Mouse (Mus musculus): ENCODE measurements around the gene Dync1i2. TPM values are rescaled to one million over a fixed set of nuclear protein-coding genes. Genes with fewer than 3 reads are reported as not detected.

Gene Dync1i2
- total and polyA plus RNA-seq, 3 experiments: 19.9 to 58.7 (median 56.2) TPM

DNA sequence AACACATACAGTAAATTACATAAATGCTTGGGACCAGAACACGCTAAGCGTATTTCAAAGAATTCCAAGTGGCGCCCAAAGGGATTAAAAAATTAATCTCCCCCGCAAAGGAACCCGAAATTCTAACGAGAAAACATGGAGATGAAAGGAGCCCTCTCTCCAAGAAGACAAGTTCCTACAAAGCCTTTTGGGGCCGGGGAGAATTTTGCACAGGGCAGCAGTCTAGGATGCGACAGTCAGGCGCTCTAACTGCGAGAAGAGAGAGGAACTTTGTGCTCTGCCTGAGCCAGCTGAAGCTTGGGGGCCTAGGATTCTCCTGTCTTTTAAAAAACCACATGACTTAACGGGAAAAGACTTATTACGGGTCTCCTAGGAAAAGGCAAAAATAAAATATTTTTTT, 84.3 kb downstream of the Dync1i2 start:
- no peak overlapping the region for H3K27ac ChIP-seq
- intact Hi-C loops (cut with DNase I): no loop called here
- no peak overlapping the region for H3K9ac ChIP-seq (ENCODE audit: low read depth, low read length)
- H3K4me1 ChIP-seq (ENCODE audit: control insufficient read depth, insufficient read depth, low read length): no peaks in the 10 kb centered on the region
- H3K4me3 ChIP-seq: no peak overlapping the region
- no peaks in the 10 kb centered on the region for H3K79me2 ChIP-seq (replicated peaks; ENCODE audit: control insufficient read depth, insufficient read depth, low read length)
- no peaks in the 10 kb centered on the region for H3K27me3 ChIP-seq (ENCODE audit: control insufficient read depth, insufficient read depth, low read length)
- 91% methylated on average over 12 of the region's 12 CpGs for WGBS
- TF ChIP-seq EP300 (IDR thresholded peaks at IDR 0.05; ENCODE audit: insufficient read depth, low read depth, low read length) (no peak), POLR2A (IDR thresholded peaks at IDR 0.05; ENCODE audit: insufficient read depth, low read depth, low read length) (no peak), CTCF (IDR thresholded peaks at IDR 0.05) (no peak)
- no peaks in the 10 kb centered on the region for H3K36me3 ChIP-seq (ENCODE audit: control insufficient read depth, insufficient read depth, low read length)
- no peak for DNase-seq

DNA sequence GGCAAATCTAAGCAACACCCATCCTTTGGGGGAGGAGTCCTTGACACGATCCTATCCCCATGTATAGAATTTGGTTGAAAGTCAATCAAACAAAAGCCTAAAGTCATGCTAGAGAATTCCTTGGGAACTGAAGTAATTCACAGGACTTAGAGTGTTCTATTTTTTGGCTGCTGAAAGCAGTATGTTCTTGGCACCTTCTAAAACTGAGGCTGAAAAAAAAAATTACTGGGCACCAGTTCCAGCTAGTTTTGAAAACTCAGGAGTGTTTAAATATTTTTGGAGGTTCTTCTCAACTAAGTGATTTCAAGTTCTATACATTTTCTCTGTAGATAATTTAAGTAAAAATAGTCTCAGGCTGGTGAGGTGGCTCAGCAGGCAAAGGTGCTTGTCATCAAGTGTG, 86.0 kb downstream of the Dync1i2 start:
- 59% methylated on average over 1 of the region's 1 CpGs for WGBS
- no peak for DNase-seq
- TF ChIP-seq CTCF (IDR thresholded peaks at IDR 0.05): no peak
- no peak for TF ChIP-seq EP300 (IDR thresholded peaks at IDR 0.05; ENCODE audit: insufficient read depth, low read depth, low read length)
- TF ChIP-seq POLR2A (IDR thresholded peaks at IDR 0.05; ENCODE audit: insufficient read depth, low read depth, low read length): no peak
- intact Hi-C loops (cut with DNase I): no loop called here
- Histone ChIP-seq H3K9ac (ENCODE audit: low read depth, low read length) (no peak overlapping the region), H3K36me3 (ENCODE audit: control insufficient read depth, insufficient read depth, low read length) (no peaks in the 10 kb centered on the region), H3K27ac (no peak overlapping the region), H3K27me3 (ENCODE audit: control insufficient read depth, insufficient read depth, low read length) (no peaks in the 10 kb centered on the region), H3K4me3 (no peak overlapping the region), H3K79me2 (replicated peaks; ENCODE audit: control insufficient read depth, insufficient read depth, low read length) (no peaks in the 10 kb centered on the region), H3K4me1 (ENCODE audit: control insufficient read depth, insufficient read depth, low read length) (no peaks in the 10 kb centered on the region)

DNA sequence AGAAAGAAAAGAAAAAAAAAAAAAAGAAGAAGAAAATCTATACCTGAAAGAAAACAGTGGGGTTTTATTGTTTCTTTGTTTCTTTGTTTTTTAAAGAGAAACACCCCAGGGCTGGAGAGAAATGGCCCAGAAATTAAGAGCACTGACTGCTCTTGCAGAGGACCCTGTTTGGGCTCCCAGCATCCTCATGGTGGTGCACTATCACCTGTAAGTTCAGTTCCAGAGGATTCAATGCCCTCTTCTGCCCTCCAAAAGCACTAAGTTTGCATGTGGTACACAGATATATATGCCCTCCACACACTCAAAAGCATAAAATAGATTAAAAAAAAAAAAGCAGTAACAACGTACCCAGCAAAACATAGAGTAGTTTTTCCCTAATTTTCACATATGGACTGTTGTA, 87.2 kb downstream of the Dync1i2 start:
- no peaks in the 10 kb centered on the region for H3K36me3 ChIP-seq (ENCODE audit: control insufficient read depth, insufficient read depth, low read length)
- no peaks in the 10 kb centered on the region for H3K79me2 ChIP-seq (replicated peaks; ENCODE audit: control insufficient read depth, insufficient read depth, low read length)
- no peaks in the 10 kb centered on the region for H3K4me1 ChIP-seq (ENCODE audit: control insufficient read depth, insufficient read depth, low read length)
- H3K27me3 ChIP-seq (ENCODE audit: control insufficient read depth, insufficient read depth, low read length): no peaks in the 10 kb centered on the region
- intact Hi-C loops (cut with DNase I): no loop called here
- H3K4me3 ChIP-seq: no peak overlapping the region
- H3K9ac ChIP-seq (ENCODE audit: low read depth, low read length): no peak overlapping the region
- no peak for DNase-seq
- TF ChIP-seq EP300 (IDR thresholded peaks at IDR 0.05; ENCODE audit: insufficient read depth, low read depth, low read length) (no peak), CTCF (IDR thresholded peaks at IDR 0.05) (peak; percentile 45)
- no peak overlapping the region for H3K27ac ChIP-seq
- WGBS: 96% methylated on average over 1 of the region's 1 CpGs

- 85% methylated on average over 3 of the region's 3 CpGs for WGBS
- Histone ChIP-seq H3K79me2 (replicated peaks; ENCODE audit: control insufficient read depth, insufficient read depth, low read length) (no peaks in the 10 kb centered on the region), H3K9ac (ENCODE audit: low read depth, low read length) (no peak overlapping the region), H3K36me3 (ENCODE audit: control insufficient read depth, insufficient read depth, low read length) (no peaks in the 10 kb centered on the region), H3K27ac (no peak overlapping the region), H3K4me3 (no peak overlapping the region), H3K27me3 (ENCODE audit: control insufficient read depth, insufficient read depth, low read length) (no peaks in the 10 kb centered on the region), H3K4me1 (ENCODE audit: control insufficient read depth, insufficient read depth, low read length) (no peaks in the 10 kb centered on the region)
- intact Hi-C loops (cut with DNase I): no loop called here
- DNase-seq: no peak
- TF ChIP-seq POLR2A (IDR thresholded peaks at IDR 0.05; ENCODE audit: insufficient read depth, low read depth, low read length): no peak
- TF ChIP-seq CTCF (IDR thresholded peaks at IDR 0.05): no peak
- TF ChIP-seq EP300 (IDR thresholded peaks at IDR 0.05; ENCODE audit: insufficient read depth, low read depth, low read length): no peak
These were observed 90.7 kb downstream of the Dync1i2 start for GRCm38 (mm10) chr2:71302156-71302663.

GRCm38 (mm10) chr2:71303221-71303620, 91.7 kb downstream of the Dync1i2 start:
- H3K4me3 ChIP-seq: no peak overlapping the region
- no peak for DNase-seq
- H3K4me1 ChIP-seq (ENCODE audit: control insufficient read depth, insufficient read depth, low read length): no peaks in the 10 kb centered on the region
- H3K79me2 ChIP-seq (replicated peaks; ENCODE audit: control insufficient read depth, insufficient read depth, low read length): no peaks in the 10 kb centered on the region
- no peak overlapping the region for H3K27ac ChIP-seq
- intact Hi-C loops (cut with DNase I): no loop called here
- H3K27me3 ChIP-seq (ENCODE audit: control insufficient read depth, insufficient read depth, low read length): no peaks in the 10 kb centered on the region
- H3K36me3 ChIP-seq (ENCODE audit: control insufficient read depth, insufficient read depth, low read length): no peaks in the 10 kb centered on the region
- no peak for TF ChIP-seq POLR2A (IDR thresholded peaks at IDR 0.05; ENCODE audit: insufficient read depth, low read depth, low read length)
- TF ChIP-seq CTCF (IDR thresholded peaks at IDR 0.05): no peak
- no peak for TF ChIP-seq EP300 (IDR thresholded peaks at IDR 0.05; ENCODE audit: insufficient read depth, low read depth, low read length)
- H3K9ac ChIP-seq (ENCODE audit: low read depth, low read length): no peak overlapping the region

DNA sequence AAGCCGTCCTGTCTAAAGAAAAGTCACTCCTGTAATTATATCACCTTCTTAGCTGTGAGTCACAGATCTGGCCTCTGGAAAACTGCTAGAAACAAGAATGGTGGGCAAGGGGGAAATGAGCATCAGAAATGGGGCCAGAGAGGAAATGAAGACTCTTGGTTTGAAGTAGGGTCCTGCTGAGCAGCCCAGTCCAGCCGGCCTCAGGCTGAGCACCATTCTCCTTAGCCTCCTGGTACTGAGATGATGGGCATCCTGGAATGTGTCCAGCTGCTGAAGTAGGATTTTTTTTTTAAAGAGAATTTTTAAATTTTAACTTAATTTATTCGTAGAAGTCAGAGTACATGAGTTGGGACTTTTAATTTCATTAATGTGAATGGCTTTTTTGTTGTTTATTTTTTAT, 93.3 kb downstream of the Dync1i2 start:
- Histone ChIP-seq H3K27me3 (ENCODE audit: control insufficient read depth, insufficient read depth, low read length) (no peaks in the 10 kb centered on the region), H3K79me2 (replicated peaks; ENCODE audit: control insufficient read depth, insufficient read depth, low read length) (no peaks in the 10 kb centered on the region), H3K36me3 (ENCODE audit: control insufficient read depth, insufficient read depth, low read length) (no peaks in the 10 kb centered on the region), H3K4me3 (no peak overlapping the region), H3K4me1 (ENCODE audit: control insufficient read depth, insufficient read depth, low read length) (no peaks in the 10 kb centered on the region), H3K27ac (no peak overlapping the region), H3K9ac (ENCODE audit: low read depth, low read length) (no peak overlapping the region)
- 60% methylated on average over 3 of the region's 3 CpGs for WGBS
- TF ChIP-seq EP300 (IDR thresholded peaks at IDR 0.05; ENCODE audit: insufficient read depth, low read depth, low read length) (no peak), CTCF (IDR thresholded peaks at IDR 0.05) (no peak), POLR2A (IDR thresholded peaks at IDR 0.05; ENCODE audit: insufficient read depth, low read depth, low read length) (no peak)
- intact Hi-C loops (cut with DNase I): no loop called here
- DNase-seq: no peak
